Mouse (Mus musculus): ENCODE measurements at regions not wholly inside any gene's neighbourhood (a gene's known extent, or its start where the extent isn't known, plus 50 kb on each side); places are given as distances from the start of the nearest gene placed in this dataset.
"Not testable (repeated sequence)": the region's sequence is repeated elsewhere in the genome, so short reads cannot be mapped to it uniquely, and the experiment has no call there.

DNA sequence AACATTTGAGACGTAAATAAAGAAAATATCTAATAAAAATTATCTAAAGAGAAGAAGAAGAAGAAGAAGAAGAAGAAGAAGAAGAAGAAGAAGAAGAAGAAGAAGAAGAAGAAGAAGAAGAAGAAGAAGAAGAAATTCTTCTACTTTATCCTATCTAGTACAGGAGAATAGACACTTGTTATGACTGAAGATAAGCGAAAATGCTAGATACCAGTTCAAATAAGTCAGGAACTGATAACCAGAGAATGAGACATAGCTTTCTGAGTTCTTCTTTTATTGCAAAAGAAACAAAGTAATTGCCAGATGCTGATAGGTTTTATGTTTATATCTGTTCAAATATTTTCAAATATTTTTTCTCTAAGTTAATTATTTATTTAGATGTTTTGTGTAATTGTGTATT, 2144.1 kb upstream of the Pcdh17 start:
- no peak for DNase-seq (ENCODE audit: low spot score in 2 of 2)

DNA sequence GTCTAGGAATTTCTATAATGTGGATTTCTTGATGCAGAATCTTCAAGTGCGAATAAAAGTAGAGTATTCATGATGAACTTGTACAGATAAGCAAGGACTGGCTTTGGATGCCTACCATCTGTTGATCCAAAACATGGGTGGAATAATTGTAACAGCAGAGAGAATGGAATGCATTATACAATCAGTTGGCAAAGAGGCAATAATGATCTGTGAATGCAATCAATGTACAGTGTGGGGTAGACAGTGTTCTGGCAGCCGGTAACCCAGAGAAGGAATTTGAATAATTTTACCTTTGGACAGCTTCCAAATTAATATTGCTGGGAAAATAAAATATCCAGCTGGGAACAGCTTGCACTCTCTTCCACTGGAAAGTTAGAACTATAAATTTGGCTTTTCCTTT, 2129.9 kb upstream of the Pcdh17 start:
- peak in 1 of 2 experiments; percentile 1 for DNase-seq (ENCODE audit: low spot score in 2 of 2)

DNA sequence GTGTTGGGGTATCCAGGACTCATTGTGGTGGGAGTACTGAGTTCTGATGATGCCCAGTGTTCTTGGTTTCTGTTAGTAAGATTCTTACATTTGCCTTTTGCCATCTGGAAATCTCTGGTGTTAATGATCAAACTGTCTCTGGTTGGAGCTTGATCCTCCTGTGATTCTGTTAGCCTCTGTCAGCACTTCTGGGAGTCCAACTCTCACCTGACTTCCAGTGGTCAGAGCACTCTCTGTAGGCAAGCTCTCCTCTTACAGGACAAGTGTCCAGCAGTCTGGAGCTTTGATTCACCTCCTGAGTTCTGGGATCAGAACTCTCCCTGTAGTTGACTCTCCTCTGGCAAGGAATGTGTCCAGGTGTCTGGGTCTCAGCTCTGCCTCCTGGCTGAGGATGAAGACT, 2108.5 kb upstream of the Pcdh17 start:
- not testable (repeated sequence) for DNase-seq (ENCODE audit: low spot score in 2 of 2)

All from frontal cortex, postnatal 36 days (tissue).